Mouse (Mus musculus) cerebellum, adult 11-12 months (tissue): ENCODE results near the gene Mvb12b.

ENCODE experiments used
- DNase-seq: peaks from one replicate; pipeline ENCODE4 v3.0.0; 2022

Mvb12b gene

GRCm38 (mm10) chr2:33719339-33720066 lies 168.2 kb downstream of the Mvb12b start:
- DNase-seq = no peak

- no peak for DNase-seq
Measured at GRCm38 (mm10) chr2:33718561-33718960, 169.2 kb downstream of the Mvb12b start.

- no peak for DNase-seq
Measured at GRCm38 (mm10) chr2:33717821-33718351, 169.9 kb downstream of the Mvb12b start.

- no peak for DNase-seq
Measured at GRCm38 (mm10) chr2:33717378-33717777, 170.4 kb downstream of the Mvb12b start.

- DNase-seq = no peak
Measured at GRCm38 (mm10) chr2:33716878-33717277, 170.9 kb downstream of the Mvb12b start.

- no peak for DNase-seq
Measured at GRCm38 (mm10) chr2:33714932-33715331, 172.8 kb downstream of the Mvb12b start.

GRCm38 (mm10) chr2:33713580-33714260 lies 174.0 kb downstream of the Mvb12b start:
- no peak for DNase-seq

GRCm38 (mm10) chr2:33712811-33713210 lies 174.9 kb downstream of the Mvb12b start:
- no peak for DNase-seq

- no peak for DNase-seq
Measured at GRCm38 (mm10) chr2:33708831-33709230, 178.9 kb downstream of the Mvb12b start.

- DNase-seq = no peak
Measured at GRCm38 (mm10) chr2:33708096-33708495, 179.7 kb downstream of the Mvb12b start.

- DNase-seq = no peak
Measured at GRCm38 (mm10) chr2:33706403-33706802, 181.3 kb downstream of the Mvb12b start.

GRCm38 (mm10) chr2:33705687-33706320 lies 181.9 kb downstream of the Mvb12b start:
- DNase-seq = no peak

GRCm38 (mm10) chr2:33703286-33703685 lies 184.5 kb downstream of the Mvb12b start:
- DNase-seq = no peak

GRCm38 (mm10) chr2:33702705-33703104 lies 185.0 kb downstream of the Mvb12b start:
- DNase-seq = no peak

- DNase-seq = no peak
Measured at GRCm38 (mm10) chr2:33701446-33701815, 186.3 kb downstream of the Mvb12b start.

- no peak for DNase-seq
Measured at GRCm38 (mm10) chr2:33700581-33701445, 186.9 kb downstream of the Mvb12b start.

- no peak for DNase-seq
Measured at GRCm38 (mm10) chr2:33698898-33699297, 188.8 kb downstream of the Mvb12b start.

- DNase-seq = no peak
Measured at GRCm38 (mm10) chr2:33696428-33696827, 191.3 kb downstream of the Mvb12b start.

GRCm38 (mm10) chr2:33693931-33694330 lies 193.8 kb downstream of the Mvb12b start:
- DNase-seq = no peak

GRCm38 (mm10) chr2:33689880-33690462 lies 197.8 kb downstream of the Mvb12b start:
- no peak for DNase-seq

- no peak for DNase-seq
Measured at GRCm38 (mm10) chr2:33689155-33689879, 198.4 kb downstream of the Mvb12b start.

GRCm38 (mm10) chr2:33683594-33683993 lies 204.2 kb downstream of the Mvb12b start:
- no peak for DNase-seq
